Mouse (Mus musculus) adrenal gland, adult 2 months (tissue): ENCODE data around the gene Osm. TPM values are rescaled to one million over a fixed set of nuclear protein-coding genes. Genes with fewer than 3 reads are reported as not detected.
A peak's percentile ranks its signal among the peaks of the same experiment; 100 is the strongest.

Experiments used
- DNase-seq: peaks from one replicate; pipeline ENCODE4 v3.0.0; 2021
- polyA plus RNA-seq: library from polyadenylated mRNA; depleted of rRNA; stranded (reverse); fragments of >200 nt; gene quantifications from 2 replicates; pipeline ENCODE4 v1.2.3, GENCODE M21; 2012
- total RNA-seq, 2 experiments: library from RNA; stranded (reverse); gene quantifications; 2 replicates each; pipeline ENCODE4 v1.2.3; 2021

Gene Osm
- total and polyA plus RNA-seq, 3 experiments: 0.13 to 0.45 TPM; not detected in 1

GRCm38 (mm10) chr11:4215061-4215460 lies 21.2 kb upstream of the Osm start:
- no peak for DNase-seq

DNA sequence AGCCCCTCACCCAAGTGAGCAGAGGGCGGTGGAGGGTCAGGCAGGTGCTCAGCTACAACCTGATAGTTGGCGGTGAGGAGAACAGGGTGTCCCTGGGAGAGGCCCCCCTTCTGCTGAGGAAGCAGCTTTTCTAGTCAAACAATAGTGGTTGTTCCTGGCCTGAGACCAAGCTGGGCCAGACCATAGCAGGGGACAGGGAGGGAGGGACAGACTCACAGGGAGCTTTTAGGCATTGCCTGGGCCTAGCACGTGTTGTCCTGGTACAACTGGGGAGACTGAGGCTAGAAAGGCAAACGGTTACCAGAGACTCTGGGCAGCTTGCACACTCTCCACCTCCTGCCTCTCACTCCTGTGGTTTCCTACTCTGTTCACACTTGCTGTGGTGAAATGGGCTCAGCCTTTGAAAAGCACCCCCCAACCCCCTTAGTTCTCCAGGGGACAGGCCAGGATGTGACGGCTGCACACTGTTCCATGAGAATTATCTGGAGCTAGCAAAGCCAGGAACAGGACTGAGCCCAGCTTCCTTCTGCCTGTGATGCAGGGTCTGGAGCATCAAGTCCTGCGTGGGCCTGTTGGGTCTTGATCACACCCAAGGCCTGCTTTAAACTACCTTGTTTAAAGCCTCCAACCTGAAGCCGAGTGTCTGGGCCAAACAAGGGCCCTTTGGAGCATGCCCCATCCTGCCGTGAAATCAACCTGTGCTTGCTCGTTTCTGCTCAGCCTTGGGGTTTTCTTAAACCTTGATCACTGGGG lies 19.8 kb upstream of the Osm start:
- DNase-seq: peak; percentile 60

- peak; percentile 97 for DNase-seq
These were observed 18.1 kb upstream of the Osm start, which contains the start of gene Castor1 for GRCm38 (mm10) chr11:4217914-4218629. TSS of gene Castor1 (plus strand) at chr11:4218225.

DNA sequence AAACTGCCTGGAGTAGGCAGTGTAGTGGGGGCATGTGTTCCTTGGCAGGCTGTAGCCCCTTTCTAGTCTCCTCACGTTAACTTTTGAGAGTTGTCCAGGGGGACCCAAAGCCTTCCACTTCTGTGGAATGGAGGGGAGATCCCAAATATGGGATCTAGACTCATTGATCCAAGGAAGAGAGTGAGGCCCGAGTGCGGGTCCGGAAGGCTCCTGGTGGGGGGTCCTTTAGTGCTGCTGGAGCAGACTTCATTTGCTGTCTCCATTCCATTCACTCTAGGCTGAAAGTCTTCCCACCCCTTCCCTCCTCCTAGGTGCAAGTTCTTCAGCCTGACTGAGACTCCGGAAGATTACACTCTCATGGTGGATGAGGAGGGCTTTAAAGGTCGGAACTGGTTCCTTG lies 17.6 kb upstream of the Osm start:
- DNase-seq: no peak

GRCm38 (mm10) chr11:4219317-4219751 lies 16.9 kb upstream of the Osm start:
- DNase-seq: peak; percentile 87

DNA sequence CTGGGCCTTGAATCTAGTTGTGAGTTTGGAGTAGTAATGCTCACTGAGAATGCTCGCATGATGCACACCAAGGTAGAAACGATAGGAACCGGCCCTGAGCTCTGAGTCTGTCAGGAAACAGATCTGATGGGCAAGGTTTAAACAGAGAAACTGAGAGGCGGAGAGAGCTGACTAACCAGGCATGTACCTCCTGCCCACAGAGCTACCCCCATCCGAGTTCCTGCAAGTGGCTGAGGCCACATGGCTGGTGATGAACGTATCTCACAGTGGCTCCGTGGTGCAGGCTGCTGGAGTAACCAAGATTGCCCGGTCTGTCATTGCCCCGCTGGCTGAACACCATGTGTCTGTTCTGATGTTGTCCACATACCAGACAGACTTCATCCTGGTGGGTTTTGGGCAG lies 16.3 kb upstream of the Osm start:
- no peak for DNase-seq

- peak; percentile 83 for DNase-seq
These were observed 15.5 kb upstream of the Osm start for GRCm38 (mm10) chr11:4220443-4221400.

- no peak for DNase-seq
These were observed 13.9 kb upstream of the Osm start for GRCm38 (mm10) chr11:4222046-4222950.

DNA sequence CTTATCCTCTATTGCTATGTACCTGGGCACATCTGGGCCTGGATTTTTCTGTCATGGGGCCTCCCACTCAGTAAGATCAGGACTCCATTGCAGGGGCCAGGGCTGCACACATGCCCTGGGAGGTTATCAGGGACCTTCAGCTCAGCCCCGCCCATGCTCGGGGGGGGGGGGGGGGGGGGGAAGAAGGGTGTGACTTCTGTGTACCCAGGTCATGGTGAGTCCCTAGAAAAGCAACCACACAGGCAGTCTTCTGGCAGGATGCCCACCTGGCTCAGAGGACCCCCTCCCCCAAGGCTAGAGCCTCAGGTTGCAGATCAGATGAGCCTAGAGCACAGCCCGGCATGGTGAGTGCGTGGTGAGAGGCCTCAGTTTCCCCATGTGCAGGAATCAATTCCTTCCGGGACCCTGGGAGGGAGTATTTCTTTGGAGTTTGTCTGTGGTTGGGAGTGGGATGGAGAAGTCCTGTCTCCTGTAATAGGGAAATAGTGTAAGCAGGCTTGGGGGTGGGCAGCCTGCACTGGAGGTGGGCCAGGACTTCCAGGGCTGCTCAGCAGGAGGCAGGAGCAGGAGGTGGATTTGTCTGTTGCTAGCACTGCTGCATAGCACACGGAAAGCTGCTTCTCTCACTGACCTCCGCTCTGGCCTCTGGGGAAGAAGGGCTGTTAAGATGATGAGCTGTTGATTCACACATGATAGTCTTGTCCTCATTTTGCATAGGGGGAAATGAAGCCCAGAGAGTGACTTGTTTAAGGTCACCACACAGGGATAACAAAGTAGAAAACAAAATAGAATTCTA lies 12.6 kb upstream of the Osm start:
- no peak for DNase-seq

DNA sequence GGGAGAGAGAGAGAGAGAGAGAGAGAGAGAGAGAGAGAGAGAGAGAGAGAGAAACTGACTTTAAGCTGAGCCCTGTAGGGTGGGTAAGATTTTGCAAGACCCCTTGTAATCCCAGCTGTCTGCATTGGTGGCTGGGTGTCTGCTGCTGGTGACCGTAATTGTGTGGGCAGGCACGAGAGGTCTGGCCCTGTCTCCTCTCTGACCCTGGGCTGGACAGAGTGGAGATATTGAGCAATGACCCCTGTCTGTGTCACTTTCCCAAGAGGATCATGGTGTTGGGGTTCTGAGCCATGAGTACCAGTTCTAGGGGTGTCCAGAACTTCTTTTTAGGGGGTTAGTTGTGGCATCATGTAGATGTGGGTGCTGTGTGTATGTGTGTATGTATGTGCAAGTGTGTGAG lies 12.0 kb upstream of the Osm start:
- peak; percentile 68 for DNase-seq

- no peak for DNase-seq
These were observed 9.5 kb upstream of the Osm start for GRCm38 (mm10) chr11:4226569-4227325.

- peak; percentile 74 for DNase-seq
These were observed 7.8 kb upstream of the Osm start for GRCm38 (mm10) chr11:4228463-4228862.

DNA sequence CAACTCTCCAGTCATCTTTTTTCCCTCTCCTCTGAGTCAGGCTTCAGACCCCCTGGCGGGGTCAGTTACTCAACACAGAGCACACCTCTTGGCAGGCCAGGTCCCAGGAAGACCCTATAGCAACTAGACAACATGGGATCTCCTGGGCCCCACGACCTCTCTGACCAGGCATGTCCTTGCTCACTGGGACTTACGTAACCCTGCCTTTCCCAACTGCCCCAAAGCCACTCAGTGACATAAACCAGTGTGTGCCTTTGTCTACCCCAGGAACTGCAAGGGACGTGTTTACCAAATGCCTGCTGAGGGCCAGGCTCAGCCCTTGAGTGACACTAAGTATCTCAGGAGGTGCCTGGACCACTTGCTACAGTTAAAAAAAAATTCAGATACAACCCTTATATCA lies 6.4 kb upstream of the Osm start:
- DNase-seq: peak; percentile 50

DNA sequence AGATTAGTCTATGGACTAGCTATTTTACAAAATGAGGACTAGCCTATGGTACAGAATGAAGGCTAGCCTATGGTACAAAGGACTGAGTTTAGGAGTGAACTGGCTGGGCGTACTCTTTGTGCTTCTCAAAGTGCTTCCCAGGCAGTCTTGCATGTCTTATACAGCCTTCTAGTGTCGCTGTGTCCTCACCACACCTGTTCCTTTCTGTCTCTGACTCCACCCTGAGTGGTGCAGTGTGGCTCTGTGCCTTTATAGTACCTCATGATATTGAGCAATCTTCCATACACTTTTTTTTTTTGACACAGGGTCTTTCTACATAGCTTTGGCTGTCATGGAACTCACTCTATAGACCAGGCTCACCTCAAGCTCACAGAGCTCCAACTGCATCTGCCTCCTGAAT lies 4.8 kb upstream of the Osm start:
- no peak for DNase-seq

DNA sequence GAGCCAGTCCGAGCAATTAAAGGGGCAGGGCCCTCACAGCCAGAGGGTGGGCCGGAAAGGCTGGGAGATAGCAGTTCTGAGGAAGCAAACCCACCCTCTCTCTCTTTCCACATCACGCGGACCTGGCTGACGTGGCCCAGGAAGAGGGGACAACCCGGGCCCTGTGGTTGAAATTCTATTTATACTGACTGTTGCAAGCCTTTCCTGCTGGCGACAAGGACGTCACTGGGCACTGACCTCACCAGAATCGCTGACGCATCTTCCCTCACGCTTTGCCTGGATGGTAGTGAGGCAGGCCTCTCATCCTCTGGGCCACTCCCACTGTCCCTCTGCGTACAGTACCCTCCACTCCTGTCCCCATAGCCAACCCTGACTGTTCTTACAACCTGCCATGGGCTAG lies 3.6 kb upstream of the Osm start:
- no peak for DNase-seq

GRCm38 (mm10) chr11:4235052-4235655 lies 1.1 kb upstream of the Osm start:
- DNase-seq: no peak

- DNase-seq: no peak
These were observed 387 bp downstream of the Osm start for GRCm38 (mm10) chr11:4236546-4237067.

GRCm38 (mm10) chr11:4237389-4237912 lies 1.2 kb downstream of the Osm start:
- no peak for DNase-seq

DNA sequence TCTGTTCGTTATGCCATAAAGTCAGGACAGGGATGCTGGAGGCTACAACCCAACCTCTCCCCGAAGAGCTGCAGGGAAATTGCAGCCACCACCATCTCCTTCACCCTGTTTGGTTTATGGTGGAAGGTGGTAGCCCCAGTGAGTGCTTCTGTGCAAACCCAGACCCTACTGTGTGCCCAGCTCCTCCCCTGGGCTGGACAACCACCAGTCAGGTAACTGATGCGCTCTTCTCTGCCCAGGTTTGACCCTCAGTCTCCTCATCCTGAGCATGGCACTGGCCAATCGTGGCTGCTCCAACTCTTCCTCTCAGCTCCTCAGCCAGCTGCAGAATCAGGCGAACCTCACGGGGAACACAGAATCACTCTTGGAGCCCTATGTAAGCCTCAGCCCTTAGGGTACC lies 1.9 kb downstream of the Osm start:
- no peak for DNase-seq
